Mouse (Mus musculus) cortical plate, adult 2 months (tissue): ENCODE measurements around the gene Nubp2.

Experiments
- CTCF ChIP-seq: fragments of 200-500 bp; IDR thresholded peaks from 2 replicates; pipeline ENCODE4 v1.5.1; 2011; ENCODE audit warnings: mild to moderate bottlenecking, control low read depth, low read length; ENCODE audit not compliant: insufficient read depth; ENCODE audit errors: extremely low read depth
- POLR2A ChIP-seq: fragments of 200-500 bp; IDR thresholded peaks from 2 replicates; pipeline ENCODE4 v1.6.1; 2011; ENCODE audit warnings: mild to moderate bottlenecking, low read length, control low read depth; ENCODE audit not compliant: insufficient read depth; ENCODE audit errors: extremely low read depth

- TF ChIP-seq CTCF (no peak), POLR2A (no peak)
Observed at GRCm38 (mm10) chr17:24861785-24862184, 24.4 kb downstream of the Nubp2 start.
